Mouse (Mus musculus) liver, embryonic 15.5 days (tissue): Measurements from ENCODE around the gene Irak4. TPM values are rescaled to one million over a fixed set of nuclear protein-coding genes. Genes with fewer than 3 reads are reported as not detected.
A peak's percentile ranks its signal among the peaks of the same experiment; 100 is the strongest.

Experiments
- ATAC-seq: fragments of 200-750 bp; cut with Nextera tagmentation; 2 replicates; pipeline ENCODE4 v1.8.0; 2017; ENCODE audit warnings: moderate number of reproducible peaks, mild to moderate bottlenecking, moderate library complexity; ENCODE audit not compliant: insufficient read depth
- H3K27ac ChIP-seq: fragments of 300-500 bp; sonication (generic); replicated peaks from 2 replicates; pipeline ENCODE4 v1.5.1; 2015; ENCODE audit warnings: mild to moderate bottlenecking, inconsistent platforms
- H3K27me3 ChIP-seq: fragments of 300-500 bp; sonication (generic); 2 replicates; pipeline ENCODE4 v1.6.1; 2015; ENCODE audit warnings: mild to moderate bottlenecking, inconsistent platforms
- H3K36me3 ChIP-seq: fragments of 300-500 bp; sonication (generic); replicated peaks from 2 replicates; pipeline ENCODE4 v1.6.1; 2015; ENCODE audit warnings: moderate library complexity, mild to moderate bottlenecking, inconsistent platforms
- H3K4me1 ChIP-seq: fragments of 300-500 bp; sonication (generic); replicated peaks from 2 replicates; pipeline ENCODE4 v1.6.1; 2015; ENCODE audit warnings: inconsistent platforms
- H3K4me2 ChIP-seq: fragments of 300-500 bp; sonication (generic); 2 replicates; pipeline ENCODE4 v1.6.1; 2015; ENCODE audit warnings: moderate library complexity, mild to moderate bottlenecking, inconsistent platforms
- H3K4me3 ChIP-seq: fragments of 300-500 bp; sonication (generic); replicated peaks from 2 replicates; pipeline ENCODE4 v1.5.1; 2015; ENCODE audit warnings: mild to moderate bottlenecking, inconsistent platforms
- H3K9ac ChIP-seq: fragments of 300-500 bp; sonication (generic); 2 replicates; pipeline ENCODE4 v1.6.1; 2015; ENCODE audit warnings: moderate library complexity, mild to moderate bottlenecking, inconsistent platforms
- H3K9me3 ChIP-seq: fragments of 300-500 bp; sonication (generic); replicated peaks from 2 replicates; pipeline ENCODE4 v1.6.1; 2016; ENCODE audit warnings: inconsistent platforms
- WGBS: fragments of 180-500 bp; shearing (Covaris S2); methylation state at CpG from one replicate; pipeline ENCODE4 v1.1.7; 2015; ENCODE audit warnings: mixed read lengths; ENCODE audit not compliant: insufficient replicate concordance; 5-methylcytosine and 5-hydroxymethylcytosine counted together
- polyA plus RNA-seq: library from polyadenylated mRNA; unstranded; fragments of >200 nt; fragmentation: Nextera tagmentation; extraction: Ambion mirVana; gene quantifications from 2 replicates; pipeline ENCODE4 v1.2.1, GENCODE M21; 2015

Gene Irak4
- polyA plus RNA-seq, 1 experiment from 2014 or later: 3.6 TPM

- Histone ChIP-seq H3K36me3 (peaks cover 14% of the 10 kb centered on the region), H3K4me3 (peak overlapping the region; percentile 98), H3K9me3 (no peaks in the 10 kb centered on the region), H3K4me1 (peaks cover 13% of the 10 kb centered on the region), H3K27me3 (no peaks in the 10 kb centered on the region), H3K9ac (no peak overlapping the region), H3K4me2 (peak overlapping the region; percentile 66), H3K27ac (no peak overlapping the region)
- WGBS: 6% methylated on average over 8 of the region's 8 CpGs
- ATAC-seq: no peak
Observed at GRCm38 (mm10) chr15:94590083-94590482, 46.6 kb downstream of the Irak4 start.

- 43% methylated on average over 4 of the region's 4 CpGs for WGBS
- Histone ChIP-seq H3K27ac (peak overlapping the region; percentile 29; the same call in 1 of the 2 replicates), H3K27me3 (no peaks in the 10 kb centered on the region), H3K9me3 (no peaks in the 10 kb centered on the region), H3K4me2 (no peak overlapping the region), H3K9ac (no peak overlapping the region; the same call in 1 of the 2 replicates), H3K4me1 (peaks cover 13% of the 10 kb centered on the region), H3K36me3 (0 out of 2 replicates have a peak, but pooled peaks cover under 1% of the 10 kb centered on the region), H3K4me3 (no peak overlapping the region)
- no peak for ATAC-seq
Observed at GRCm38 (mm10) chr15:94591356-94591755, 47.9 kb downstream of the Irak4 start.

- Histone ChIP-seq H3K4me1 (peaks cover 3% of the 10 kb centered on the region), H3K9ac (no peak overlapping the region), H3K27ac (no peak overlapping the region), H3K4me3 (no peak overlapping the region), H3K27me3 (no peaks in the 10 kb centered on the region), H3K36me3 (no peaks in the 10 kb centered on the region), H3K9me3 (no peaks in the 10 kb centered on the region), H3K4me2 (no peak overlapping the region)
- 47% methylated on average over 1 of the region's 1 CpGs for WGBS
- no peak for ATAC-seq
Observed at GRCm38 (mm10) chr15:94593586-94593985, 50.1 kb downstream of the Irak4 start.

GRCm38 (mm10) chr15:94600145-94600707, 56.8 kb downstream of the Irak4 start:
- Histone ChIP-seq H3K4me2 (no peak overlapping the region), H3K4me1 (no peaks in the 10 kb centered on the region), H3K27ac (no peak overlapping the region), H3K9ac (no peak overlapping the region), H3K27me3 (no peaks in the 10 kb centered on the region), H3K4me3 (no peak overlapping the region), H3K9me3 (no peaks in the 10 kb centered on the region), H3K36me3 (no peaks in the 10 kb centered on the region)
- WGBS: 66% methylated on average over 11 of the region's 11 CpGs
- ATAC-seq: no peak

GRCm38 (mm10) chr15:94601339-94601738, 57.9 kb downstream of the Irak4 start:
- H3K36me3 ChIP-seq: no peaks in the 10 kb centered on the region
- H3K9me3 ChIP-seq: no peaks in the 10 kb centered on the region
- ATAC-seq: no peak
- no peaks in the 10 kb centered on the region for H3K27me3 ChIP-seq
- no peak overlapping the region for H3K4me3 ChIP-seq
- 16% methylated on average over 3 of the region's 3 CpGs for WGBS
- H3K27ac ChIP-seq: no peak overlapping the region
- H3K9ac ChIP-seq: no peak overlapping the region
- H3K4me2 ChIP-seq: no peak overlapping the region
- H3K4me1 ChIP-seq: no peaks in the 10 kb centered on the region

GRCm38 (mm10) chr15:94602441-94602840, 59.0 kb downstream of the Irak4 start:
- 37% methylated on average over 3 of the region's 3 CpGs for WGBS
- no peak for ATAC-seq
- H3K4me2 ChIP-seq: no peak overlapping the region
- no peaks in the 10 kb centered on the region for H3K36me3 ChIP-seq
- H3K4me3 ChIP-seq: no peak overlapping the region
- no peaks in the 10 kb centered on the region for H3K4me1 ChIP-seq
- H3K27me3 ChIP-seq: no peaks in the 10 kb centered on the region
- no peak overlapping the region for H3K27ac ChIP-seq
- no peaks in the 10 kb centered on the region for H3K9me3 ChIP-seq
- H3K9ac ChIP-seq: no peak overlapping the region

- WGBS: 74% methylated on average over 8 of the region's 8 CpGs
- Histone ChIP-seq H3K4me2 (no peak overlapping the region), H3K4me1 (no peaks in the 10 kb centered on the region), H3K9ac (no peak overlapping the region), H3K9me3 (no peaks in the 10 kb centered on the region), H3K27ac (no peak overlapping the region), H3K36me3 (no peaks in the 10 kb centered on the region), H3K27me3 (no peaks in the 10 kb centered on the region), H3K4me3 (no peak overlapping the region)
- no peak for ATAC-seq
Observed at GRCm38 (mm10) chr15:94607768-94608167, 64.3 kb downstream of the Irak4 start.

GRCm38 (mm10) chr15:94616036-94616435, 72.6 kb downstream of the Irak4 start:
- H3K4me1 ChIP-seq: no peaks in the 10 kb centered on the region
- H3K9ac ChIP-seq: no peak overlapping the region
- ATAC-seq: no peak
- H3K4me3 ChIP-seq: no peak overlapping the region
- H3K27me3 ChIP-seq: no peaks in the 10 kb centered on the region
- no peaks in the 10 kb centered on the region for H3K36me3 ChIP-seq
- 73% methylated on average over 11 of the region's 11 CpGs for WGBS
- no peaks in the 10 kb centered on the region for H3K9me3 ChIP-seq
- H3K27ac ChIP-seq: no peak overlapping the region
- no peak overlapping the region for H3K4me2 ChIP-seq

GRCm38 (mm10) chr15:94620909-94621308, 77.5 kb downstream of the Irak4 start:
- no peak overlapping the region for H3K9ac ChIP-seq
- no peak for ATAC-seq
- H3K4me1 ChIP-seq: no peaks in the 10 kb centered on the region
- no peak overlapping the region for H3K4me2 ChIP-seq
- no peak overlapping the region for H3K4me3 ChIP-seq
- no peaks in the 10 kb centered on the region for H3K27me3 ChIP-seq
- H3K27ac ChIP-seq: no peak overlapping the region
- no peaks in the 10 kb centered on the region for H3K9me3 ChIP-seq
- H3K36me3 ChIP-seq: no peaks in the 10 kb centered on the region

GRCm38 (mm10) chr15:94628463-94628829, 85.0 kb downstream of the Irak4 start:
- peaks cover 49% of the 10 kb centered on the region for H3K27me3 ChIP-seq
- 42% methylated on average over 2 of the region's 2 CpGs for WGBS
- no peak for ATAC-seq

GRCm38 (mm10) chr15:94628830-94629601, 85.6 kb downstream of the Irak4 start, which contains the start of gene Tmem117:
Gene Tmem117 (plus strand): TSS chr15:94629232.
- H3K4me3 ChIP-seq: peak within 1 kb of the TSS; percentile 47
- no peaks in the 10 kb centered on the region for H3K9me3 ChIP-seq
- no peaks in the 10 kb centered on the region for H3K4me1 ChIP-seq
- no peak for ATAC-seq
- no peaks in the 10 kb centered on the region for H3K36me3 ChIP-seq
- H3K27me3 ChIP-seq: peaks cover 49% of the 10 kb centered on the region
- H3K27ac ChIP-seq: no peak within 1 kb of the TSS
- no peak within 1 kb of the TSS for H3K9ac ChIP-seq
- WGBS: under 1% methylated on average over 79 of the region's 96 CpGs
- H3K4me2 ChIP-seq: peak within 1 kb of the TSS; percentile 69

More at GRCm38 (mm10) chr15:94628463-94628829, 85.0 kb downstream of the Irak4 start:
- H3K4me2 ChIP-seq: peak overlapping the region; percentile 69
- no peak overlapping the region for H3K4me3 ChIP-seq
- no peaks in the 10 kb centered on the region for H3K4me1 ChIP-seq
- no peaks in the 10 kb centered on the region for H3K9me3 ChIP-seq
- no peaks in the 10 kb centered on the region for H3K36me3 ChIP-seq
- H3K27ac ChIP-seq: no peak overlapping the region
- no peak overlapping the region for H3K9ac ChIP-seq
